Mouse (Mus musculus): ENCODE data around the gene Samd4. TPM values are rescaled to one million over a fixed set of nuclear protein-coding genes. Genes with fewer than 3 reads are reported as not detected.
"Not testable (repeated sequence)": the region's sequence is repeated elsewhere in the genome, so short reads cannot be mapped to it uniquely, and the experiment has no call there.

Gene Samd4
- total RNA-seq, 2 experiments from 2014 or later = 0.45 to 3.8 TPM

DNA sequence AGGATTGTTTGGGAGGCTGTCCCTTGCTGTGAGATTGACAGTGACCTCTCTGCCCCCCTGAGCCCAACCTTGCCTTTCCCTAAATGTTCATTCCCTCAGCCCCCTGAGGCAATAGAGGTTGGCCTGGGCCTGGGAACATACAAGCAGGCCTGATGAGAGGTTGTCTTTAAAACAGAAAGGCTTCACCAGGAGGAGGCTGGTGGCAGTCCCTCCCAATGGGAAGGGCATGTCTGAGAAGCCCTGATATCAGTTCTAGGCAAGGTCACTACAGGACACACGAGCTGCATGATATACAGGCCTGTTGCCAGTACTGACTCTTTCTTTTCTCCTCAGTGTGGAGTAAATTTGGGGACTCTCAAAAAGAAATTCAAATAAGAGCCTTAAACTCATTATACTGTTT is 205.7 kb downstream of the Samd4 start:
- ATAC-seq (replicated peaks; ENCODE audit: low FRiP score, poor library complexity, severe bottlenecking) = peak; percentile 75

- ATAC-seq (replicated peaks; ENCODE audit: low FRiP score, poor library complexity, severe bottlenecking) = no peak
These were observed 206.5 kb downstream of the Samd4 start for GRCm38 (mm10) chr14:47089153-47089552.

- no peak for ATAC-seq (replicated peaks; ENCODE audit: low FRiP score, poor library complexity, severe bottlenecking)
These were observed 209.3 kb downstream of the Samd4 start for GRCm38 (mm10) chr14:47091908-47092307.

DNA sequence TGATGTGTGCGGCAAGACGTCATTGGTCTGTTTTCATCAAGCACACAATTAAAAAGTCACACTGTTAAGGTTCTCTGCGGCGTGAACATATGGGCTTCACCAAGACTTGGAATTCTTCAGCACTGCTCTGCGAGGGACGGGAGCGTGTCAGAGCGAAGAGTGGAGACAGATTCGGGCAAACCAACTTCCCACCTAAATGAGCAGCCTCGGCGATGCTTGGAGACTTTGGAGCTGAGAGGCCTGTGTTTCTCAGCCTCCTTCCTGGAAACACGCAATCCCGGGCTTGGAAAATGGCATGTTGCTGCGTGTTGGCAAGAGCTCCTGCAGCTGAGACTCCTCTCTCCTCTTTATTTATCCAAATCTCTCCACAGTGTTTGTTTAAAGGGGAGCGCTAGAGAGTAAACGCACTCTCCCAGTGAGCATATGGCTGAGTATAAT is 210.7 kb downstream of the Samd4 start:
- ATAC-seq (replicated peaks; ENCODE audit: low FRiP score, poor library complexity, severe bottlenecking) = no peak

GRCm38 (mm10) chr14:47095036-47095435 is 212.4 kb downstream of the Samd4 start:
- ATAC-seq (replicated peaks; ENCODE audit: low FRiP score, poor library complexity, severe bottlenecking) = peak; percentile 86

- ATAC-seq (replicated peaks; ENCODE audit: low FRiP score, poor library complexity, severe bottlenecking) = no peak
These were observed 213.7 kb downstream of the Samd4 start for GRCm38 (mm10) chr14:47096357-47096756.

DNA sequence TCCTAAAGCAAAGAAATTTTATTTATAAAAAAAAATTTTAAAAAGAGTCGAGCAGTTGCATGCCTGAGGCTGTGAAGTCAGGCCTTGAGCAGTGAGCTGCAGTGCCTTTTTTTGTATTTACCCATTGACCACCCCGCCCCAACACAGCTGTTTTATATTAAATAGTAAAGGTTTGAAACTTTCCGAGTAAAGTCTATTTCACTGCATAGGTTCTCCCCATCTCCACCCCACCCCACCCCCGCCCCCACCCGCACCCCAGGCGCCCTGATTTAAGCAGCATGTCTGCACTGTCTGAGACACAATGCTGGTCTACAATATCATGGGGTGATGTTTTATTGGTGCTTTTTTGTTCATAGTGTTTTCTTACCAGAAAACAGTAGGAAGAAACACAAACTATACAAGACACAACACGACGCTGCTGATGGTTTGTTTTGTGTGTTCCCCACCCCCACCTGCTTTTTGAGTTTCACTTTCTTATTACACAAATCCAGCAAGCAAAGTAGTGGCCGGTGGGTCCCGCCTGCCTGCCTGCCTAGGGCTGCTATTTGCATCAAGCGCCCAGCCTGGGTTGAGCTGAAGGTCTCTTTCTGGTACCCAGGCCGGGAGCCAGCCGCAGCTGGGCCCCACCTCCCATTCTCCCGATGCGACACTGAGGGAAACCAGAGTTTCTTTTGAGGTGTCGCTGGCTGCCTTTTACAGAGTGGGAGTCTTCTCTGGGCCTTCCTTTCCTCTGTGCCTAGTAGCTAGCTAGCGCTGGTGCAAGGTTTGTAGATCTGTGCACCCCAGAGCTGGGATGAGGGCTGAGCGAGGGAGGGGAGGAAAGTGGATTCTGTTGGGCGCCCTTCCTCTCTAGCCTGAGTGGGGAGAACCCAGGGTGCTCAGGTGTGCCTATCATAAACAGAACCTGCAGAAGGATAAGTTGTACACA is 221.9 kb downstream of the Samd4 start:
- ATAC-seq (replicated peaks; ENCODE audit: low FRiP score, poor library complexity, severe bottlenecking) = no peak

- ATAC-seq (replicated peaks; ENCODE audit: low FRiP score, poor library complexity, severe bottlenecking) = no peak
These were observed 222.5 kb downstream of the Samd4 start for GRCm38 (mm10) chr14:47105174-47105557.

DNA sequence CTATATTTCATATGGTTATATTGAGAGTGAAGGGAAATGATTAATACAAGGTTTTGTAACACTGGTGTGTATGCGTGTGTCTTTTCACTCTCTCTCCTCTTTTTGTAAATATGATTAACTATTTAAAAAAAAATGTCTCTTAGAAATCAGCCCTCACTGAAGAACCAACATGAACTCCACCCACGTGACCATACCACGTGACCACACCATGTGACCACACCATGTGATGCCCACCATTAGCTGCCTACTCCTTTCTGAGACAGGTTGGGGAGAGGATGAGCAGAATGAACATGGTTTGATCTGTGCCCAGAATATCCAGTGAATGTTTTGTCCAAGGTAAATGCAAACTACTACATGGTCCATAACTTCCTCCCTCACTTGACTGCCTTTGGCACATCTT is 223.1 kb downstream of the Samd4 start:
- no peak for ATAC-seq (replicated peaks; ENCODE audit: low FRiP score, poor library complexity, severe bottlenecking)

DNA sequence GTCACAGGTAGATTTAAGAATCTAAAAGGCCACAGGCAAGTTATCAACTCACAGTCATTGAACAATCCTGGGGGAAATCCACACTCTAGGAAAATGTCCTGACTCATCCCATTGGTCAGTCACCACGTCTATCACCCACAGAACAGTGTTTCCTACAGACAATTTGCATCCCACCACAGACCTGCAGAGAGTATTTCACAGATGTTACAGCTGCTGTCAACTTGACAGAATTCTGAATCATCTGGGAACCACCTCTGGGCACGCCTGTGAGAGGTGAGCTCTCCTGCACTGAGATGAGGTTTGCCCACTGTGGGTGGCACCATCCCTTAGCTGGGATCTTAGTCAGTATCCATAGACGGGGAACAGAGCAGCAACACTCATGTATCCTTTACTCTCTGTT is 224.8 kb downstream of the Samd4 start:
- no peak for ATAC-seq (replicated peaks; ENCODE audit: low FRiP score, poor library complexity, severe bottlenecking)

DNA sequence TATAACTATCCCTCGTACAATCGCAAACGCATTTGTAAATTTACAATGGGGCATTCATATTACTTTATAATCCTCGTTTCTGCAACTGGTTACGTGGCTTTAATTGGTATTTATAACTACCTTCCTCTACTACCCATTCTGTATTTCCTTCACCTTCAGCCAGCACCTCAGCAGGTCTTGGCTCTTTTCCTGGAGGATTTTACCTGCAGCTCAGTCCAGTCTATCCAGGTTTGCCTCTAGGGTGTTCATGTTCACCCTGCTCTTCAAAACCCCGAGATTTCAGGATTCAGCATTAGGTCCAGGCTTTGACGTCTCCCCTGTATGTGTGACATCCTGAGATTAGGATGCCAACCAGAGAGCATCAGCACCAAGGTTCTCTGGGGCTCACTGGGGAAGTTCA is 227.7 kb downstream of the Samd4 start:
- not testable (repeated sequence) for ATAC-seq (replicated peaks; ENCODE audit: low FRiP score, poor library complexity, severe bottlenecking)

- no peak for ATAC-seq (replicated peaks; ENCODE audit: low FRiP score, poor library complexity, severe bottlenecking)
These were observed 228.7 kb downstream of the Samd4 start for GRCm38 (mm10) chr14:47111341-47111740.

DNA sequence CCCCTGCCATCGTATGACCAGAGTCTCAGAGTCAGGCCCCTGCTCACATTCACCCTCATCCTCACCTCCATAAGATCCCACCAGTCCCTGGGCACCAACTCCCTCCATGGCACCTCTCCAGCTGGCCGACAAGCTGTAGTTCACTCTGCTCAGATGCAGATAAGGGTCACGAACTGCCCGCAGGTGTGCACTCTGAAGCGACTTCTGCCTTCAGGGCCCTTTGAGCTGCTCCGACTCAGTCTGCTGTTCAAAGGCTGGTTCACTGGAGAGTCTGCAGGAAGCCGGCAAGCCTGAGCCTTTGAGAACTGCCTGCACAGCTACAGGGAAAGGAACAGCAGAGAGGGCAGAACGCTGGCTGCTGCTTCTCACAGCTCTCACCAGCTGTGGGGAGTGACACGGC is 232.5 kb downstream of the Samd4 start:
- peak; percentile 61 for ATAC-seq (replicated peaks; ENCODE audit: low FRiP score, poor library complexity, severe bottlenecking)

DNA sequence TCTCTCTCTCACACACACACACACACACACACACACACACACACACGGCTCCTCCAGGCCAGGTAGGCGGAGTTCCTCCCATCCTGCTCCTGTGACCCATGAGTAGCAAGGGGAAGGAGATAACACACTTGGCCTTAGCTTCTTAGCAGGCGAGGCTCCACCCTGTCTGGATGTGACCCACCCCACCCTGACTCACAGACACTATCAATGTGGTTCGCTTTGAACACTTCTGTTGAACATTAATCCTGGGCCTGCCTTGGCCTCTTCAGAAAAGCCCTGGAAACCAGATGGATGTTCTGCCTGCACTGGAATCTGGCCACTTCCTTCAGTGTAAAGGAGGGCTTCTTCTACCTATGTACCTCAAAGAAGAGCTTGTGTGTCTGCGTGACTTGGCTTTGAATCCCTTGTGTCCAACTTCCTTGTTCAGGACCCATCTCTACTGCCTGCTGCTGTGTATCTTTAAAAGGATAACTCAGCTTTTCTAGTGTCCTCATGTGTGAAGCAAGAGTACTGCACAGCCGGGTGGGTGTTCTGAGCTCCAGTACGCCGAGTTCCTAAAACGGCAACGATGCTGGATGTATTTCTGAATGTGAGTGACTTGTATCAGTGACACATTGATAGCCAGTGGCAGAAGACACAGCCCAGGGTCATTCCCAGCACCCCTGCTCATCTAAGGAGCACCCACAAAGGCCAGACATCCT is 233.6 kb downstream of the Samd4 start:
- ATAC-seq (replicated peaks; ENCODE audit: low FRiP score, poor library complexity, severe bottlenecking) = peak; percentile 94

- ATAC-seq (replicated peaks; ENCODE audit: low FRiP score, poor library complexity, severe bottlenecking) = no peak
These were observed 234.9 kb downstream of the Samd4 start for GRCm38 (mm10) chr14:47117522-47117921.

DNA sequence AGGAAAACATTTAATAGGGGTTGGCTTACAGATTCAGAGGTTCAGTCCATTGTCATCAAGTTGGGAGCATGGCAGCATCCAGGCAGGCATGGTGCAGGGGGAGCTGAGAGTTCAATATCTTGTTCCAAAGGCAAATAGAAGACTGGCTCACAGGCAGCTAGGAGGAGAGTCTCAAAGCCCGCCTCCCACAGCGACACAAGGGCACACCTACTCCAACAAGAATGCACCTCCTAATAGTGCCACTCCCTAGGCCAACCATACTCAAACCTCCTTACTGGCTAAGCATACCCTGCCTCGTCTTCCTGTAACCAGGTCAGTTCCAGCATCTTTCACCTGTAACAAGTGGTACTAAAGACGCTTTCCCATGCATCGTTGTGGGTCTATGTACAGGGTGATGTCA is 245.3 kb downstream of the Samd4 start:
- ATAC-seq (replicated peaks; ENCODE audit: low FRiP score, poor library complexity, severe bottlenecking) = 0 out of 2 replicates have a peak, but pooled peaks have one; percentile 36

- ATAC-seq (replicated peaks; ENCODE audit: low FRiP score, poor library complexity, severe bottlenecking) = no peak
These were observed 251.3 kb downstream of the Samd4 start for GRCm38 (mm10) chr14:47133948-47134347.

DNA sequence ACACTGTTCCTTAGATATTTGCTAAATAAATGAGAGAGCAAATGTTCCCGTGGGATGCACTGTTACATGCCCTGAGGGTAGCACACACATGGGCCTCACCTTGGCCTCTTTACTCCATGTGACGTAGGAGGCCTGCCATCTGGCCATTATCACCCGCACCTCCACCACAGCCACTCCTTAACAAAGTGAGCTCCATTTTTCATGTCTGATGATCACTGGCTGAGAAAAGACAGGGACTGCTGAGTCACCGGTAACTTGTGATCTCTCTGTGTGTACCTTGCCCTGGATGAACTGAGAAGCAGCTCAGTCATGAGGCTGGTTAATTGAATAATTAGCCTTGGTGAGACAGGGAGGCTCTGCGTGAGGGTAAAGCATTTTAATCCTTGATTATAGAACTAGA is 254.0 kb downstream of the Samd4 start:
- peak; percentile 67 for ATAC-seq (replicated peaks; ENCODE audit: low FRiP score, poor library complexity, severe bottlenecking)

DNA sequence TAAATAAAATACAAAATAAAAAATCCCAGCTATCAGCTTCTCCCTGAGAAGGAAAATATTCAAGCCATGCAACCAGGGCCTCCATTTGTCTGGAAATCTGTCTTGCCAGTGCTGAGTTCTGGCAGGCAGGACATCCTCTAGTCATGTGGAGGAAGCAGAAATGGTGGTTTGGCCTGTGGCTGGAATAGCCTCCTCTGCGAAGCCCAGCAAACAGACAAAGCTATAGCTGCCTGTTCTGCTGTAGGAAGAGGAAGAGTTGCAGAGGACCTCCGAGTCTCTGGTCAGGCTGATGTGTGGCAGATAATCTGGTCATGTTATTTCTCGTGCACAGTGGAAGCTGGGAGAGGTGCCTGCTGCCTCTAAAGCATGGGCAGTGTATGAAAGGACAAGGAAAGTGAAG is 256.2 kb downstream of the Samd4 start:
- no peak for ATAC-seq (replicated peaks; ENCODE audit: low FRiP score, poor library complexity, severe bottlenecking)

DNA sequence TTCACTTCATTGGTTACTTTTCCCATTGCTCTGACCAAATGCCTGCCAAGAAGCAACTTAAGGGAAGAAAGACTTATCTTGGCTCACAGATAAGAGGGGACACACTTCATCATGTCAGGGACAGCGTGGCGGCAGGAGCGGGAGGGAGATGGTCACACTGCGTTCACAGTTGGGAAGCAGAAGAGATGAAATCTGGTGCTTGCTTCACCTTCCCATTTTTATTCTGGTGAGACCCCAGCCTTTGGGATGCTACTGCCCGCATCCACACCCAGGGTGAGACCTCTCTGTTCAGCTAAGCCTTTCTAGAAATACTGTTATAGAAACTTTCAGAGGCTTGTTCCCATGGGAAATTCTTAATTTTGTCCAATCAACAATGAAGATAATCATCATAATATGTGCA is 261.7 kb downstream of the Samd4 start:
- ATAC-seq (replicated peaks; ENCODE audit: low FRiP score, poor library complexity, severe bottlenecking) = no peak

DNA sequence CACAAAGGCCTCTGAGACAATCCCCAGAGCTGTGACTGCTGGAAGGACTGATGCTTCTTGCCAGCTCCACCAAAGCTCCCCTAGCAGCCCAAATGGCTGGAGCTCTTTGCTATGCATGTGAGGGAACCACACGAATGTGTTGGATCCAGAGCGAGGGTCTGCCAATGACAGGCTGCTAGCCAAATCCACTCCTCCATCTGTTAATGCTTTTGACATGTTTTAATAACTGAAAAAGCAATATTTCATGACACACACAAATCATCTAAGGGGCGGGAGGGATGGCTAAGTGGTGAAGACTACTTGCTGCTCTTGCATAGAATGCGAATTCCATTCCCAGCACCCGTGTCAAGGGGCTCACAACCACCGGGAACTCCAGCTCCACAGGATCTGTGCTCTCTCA is 268.7 kb downstream of the Samd4 start:
- no peak for ATAC-seq (replicated peaks; ENCODE audit: low FRiP score, poor library complexity, severe bottlenecking)

Data from erythroid progenitor cell, adult 5-6 weeks (primary cell).